Comparison of ENCODE assay signal across 28 mouse cellular contexts in genomic region chr19:26790386-26791346, GRCm38 (mm10).
A peak's percentile ranks its signal among the peaks of the same experiment; 100 is the strongest.
DNase-seq lines count a peak whose midpoint lies in the region; ATAC-seq lines count a peak whose summit lies in the region.
"Had no signal": no experiment of that assay in that cellular context is flagged by ENCODE, and none has a peak within 500 bp of the region (broad histone marks: within the 10 kb centered on the region; RNA-seq: fewer than 3 reads in every experiment).

No protein-coding gene starts in this region.

- H3K27ac ChIP-seq in lung, embryonic 15.5 days, result peak overlapping the region; percentile 41; the same call in 1 of the 2 replicates
- H3K27ac ChIP-seq: embryonic facial prominence, embryonic 10.5 days; embryonic facial prominence, embryonic 13.5 days; heart, embryonic 15.5 days; hindbrain, embryonic 10.5 days; hindbrain, embryonic 13.5 days had no signal

- no peaks in the 10 kb centered on the region for H3K36me3 ChIP-seq in lung, embryonic 15.5 days
- H3K36me3 ChIP-seq: embryonic facial prominence, embryonic 10.5 days; embryonic facial prominence, embryonic 13.5 days; heart, embryonic 12.5 days; heart, embryonic 15.5 days; hindbrain, embryonic 10.5 days; hindbrain, embryonic 13.5 days had no signal

- intact Hi-C loops in left cerebral cortex, postnatal 36 days (cut with DNase I), result no loop called here

- no peak for DNase-seq in lung, postnatal 10 days
- DNase-seq in 3T3-L1 (ENCODE audit: low read depth, low spot score), result peak; percentile 67
- peak; percentile 71 for DNase-seq in NIH3T3 (ENCODE audit: low read depth)
- peak; percentile 25 for DNase-seq in forelimb bud, embryonic 11.5 days (ENCODE audit: low read depth, low spot score)
- no peak for DNase-seq in left cerebral cortex, postnatal 36 days (ENCODE audit: low spot score in 2 of 2)
- no peak for DNase-seq in layer of hippocampus, postnatal 25 days (ENCODE audit: extremely low spot score in 1 of 2, low spot score in 1 of 2)
- DNase-seq: adrenal gland, postnatal 10 days; adrenal gland, postnatal 36 days; cerebellum, adult 18-20 months; cerebellum, adult 9-11 months; cerebellum, postnatal 36 days; embryo, embryonic 11 days; forebrain, postnatal 0 days; gastrocnemius, postnatal 25 days; heart, adult 18-20 months; heart, postnatal 10 days; heart, postnatal 36 days had no signal

- peak; percentile 75; the same call in 1 of the 2 replicates for ATAC-seq in lung, embryonic 15.5 days (ENCODE audit: borderline replicate concordance, extremely low read depth, low FRiP score, low TSS enrichment)
- ATAC-seq: CD4-positive, CD25-positive, alpha-beta regulatory T cell, adult 4 months; forebrain, embryonic 14.5 days; forebrain, postnatal 0 days; hindbrain, embryonic 16.5 days; Patski had no signal

- H3K4me2 ChIP-seq in lung, embryonic 15.5 days, result no peak overlapping the region
- H3K4me2 ChIP-seq: embryonic facial prominence, embryonic 13.5 days; heart, embryonic 12.5 days; heart, embryonic 15.5 days; hindbrain, embryonic 13.5 days had no signal

- H3K27me3 ChIP-seq in lung, embryonic 15.5 days, result no peaks in the 10 kb centered on the region
- H3K27me3 ChIP-seq: embryonic facial prominence, embryonic 13.5 days; heart, embryonic 15.5 days; hindbrain, embryonic 13.5 days; Patski had no signal

- H3K4me1 ChIP-seq in lung, embryonic 15.5 days, result no peaks in the 10 kb centered on the region
- H3K4me1 ChIP-seq: embryonic facial prominence, embryonic 10.5 days; embryonic facial prominence, embryonic 13.5 days; heart, embryonic 12.5 days; heart, embryonic 15.5 days; hindbrain, embryonic 10.5 days; hindbrain, embryonic 13.5 days had no signal

- WGBS in lung, embryonic 15.5 days, result 62% methylated on average over 5 of the region's 5 CpGs

- no peaks in the 10 kb centered on the region for H3K9me3 ChIP-seq in lung, embryonic 15.5 days
- H3K9me3 ChIP-seq: embryonic facial prominence, embryonic 10.5 days; embryonic facial prominence, embryonic 13.5 days; heart, embryonic 12.5 days; heart, embryonic 15.5 days; hindbrain, embryonic 10.5 days; hindbrain, embryonic 13.5 days had no signal

- no peak overlapping the region for H3K4me3 ChIP-seq in lung, embryonic 15.5 days
- H3K4me3 ChIP-seq: embryonic facial prominence, embryonic 10.5 days; embryonic facial prominence, embryonic 13.5 days; heart, embryonic 12.5 days; heart, embryonic 15.5 days; hindbrain, embryonic 10.5 days; hindbrain, embryonic 13.5 days had no signal

- no peak overlapping the region for H3K9ac ChIP-seq in lung, embryonic 15.5 days
- H3K9ac ChIP-seq: embryonic facial prominence, embryonic 13.5 days; forebrain, postnatal 0 days; heart, embryonic 12.5 days; heart, embryonic 15.5 days; hindbrain, embryonic 13.5 days had no signal

Comparison
In these comparisons a context has a peak if more than half of its experiments do, and no peak if none do; other contexts are left out.
1. DNase-seq: peak in 3T3-L1 (single experiment), NIH3T3 (single experiment) and forelimb bud, embryonic 11.5 days (single experiment); none in lung, postnatal 10 days (single experiment), left cerebral cortex, postnatal 36 days (0 of 2) and layer of hippocampus, postnatal 25 days (0 of 2).